Mouse (Mus musculus) kidney, postnatal 25 days (tissue): Measurements from ENCODE around the gene Klrb1b.

Experiments used
- DNase-seq, 2 experiments: peaks; one replicate each; pipeline ENCODE4 v3.0.0; 2021; ENCODE audit warnings: mixed read lengths in 2 of 2

The Klrb1b gene

GRCm38 (mm10) chr6:128826132-128826531 is at the start of gene Klrb1b, which contains the start of gene Gm44511:
TSS of gene Klrb1b (minus strand) at chr6:128826331.
TSS of gene Gm44511 (minus strand) at chr6:128826315.
- no peak for DNase-seq

GRCm38 (mm10) chr6:128871910-128872610 is 45.9 kb upstream of the Klrb1b start:
- DNase-seq, result no peak

GRCm38 (mm10) chr6:128868861-128869260 is 42.7 kb upstream of the Klrb1b start:
- DNase-seq, result no peak

GRCm38 (mm10) chr6:128857976-128858375 is 31.8 kb upstream of the Klrb1b start:
- no peak for DNase-seq

GRCm38 (mm10) chr6:128856250-128856649 is 30.1 kb upstream of the Klrb1b start:
- DNase-seq, result peak; percentile 91 to 94

GRCm38 (mm10) chr6:128855477-128855876 is 29.3 kb upstream of the Klrb1b start:
- DNase-seq, result peak in 1 of 2 experiments; percentile 33

- DNase-seq, result no peak
Observed at GRCm38 (mm10) chr6:128854895-128855294, 28.8 kb upstream of the Klrb1b start.

- peak; percentile 63 to 86 for DNase-seq
Observed at GRCm38 (mm10) chr6:128854024-128854820, 28.1 kb upstream of the Klrb1b start.

- no peak for DNase-seq
Observed at GRCm38 (mm10) chr6:128852766-128853165, 26.6 kb upstream of the Klrb1b start.

GRCm38 (mm10) chr6:128851151-128851550 is 25.0 kb upstream of the Klrb1b start:
- no peak for DNase-seq

- peak in 1 of 2 experiments; percentile 55 for DNase-seq
Observed at GRCm38 (mm10) chr6:128850671-128851070, 24.5 kb upstream of the Klrb1b start.

- peak; percentile 62 to 77 for DNase-seq
Observed at GRCm38 (mm10) chr6:128849902-128850301, 23.8 kb upstream of the Klrb1b start.

- no peak for DNase-seq
Observed at GRCm38 (mm10) chr6:128847401-128847800, 21.3 kb upstream of the Klrb1b start.

GRCm38 (mm10) chr6:128845998-128846542 is 19.9 kb upstream of the Klrb1b start:
- no peak for DNase-seq

GRCm38 (mm10) chr6:128845319-128845979 is 19.3 kb upstream of the Klrb1b start:
- peak; percentile 91 to 92 for DNase-seq

GRCm38 (mm10) chr6:128844586-128845080 is 18.5 kb upstream of the Klrb1b start:
- DNase-seq, result no peak

- peak in 1 of 2 experiments; percentile 40 for DNase-seq
Observed at GRCm38 (mm10) chr6:128844131-128844530, 18.0 kb upstream of the Klrb1b start.

- peak; percentile 88 for DNase-seq
Observed at GRCm38 (mm10) chr6:128843479-128843992, 17.4 kb upstream of the Klrb1b start.

GRCm38 (mm10) chr6:128842945-128843478 is 16.9 kb upstream of the Klrb1b start:
- DNase-seq, result peak; percentile 88 to 93

- no peak for DNase-seq
Observed at GRCm38 (mm10) chr6:128842356-128842944, 16.3 kb upstream of the Klrb1b start.

GRCm38 (mm10) chr6:128841327-128842089 is 15.4 kb upstream of the Klrb1b start:
- DNase-seq, result no peak
